Mouse (Mus musculus) midbrain, embryonic 13.5 days (tissue): ENCODE measurements at regions not wholly inside any gene's neighbourhood (a gene's known extent, or its start where the extent isn't known, plus 50 kb on each side); places are given as distances from the start of the nearest gene placed in this dataset.
A peak's percentile ranks its signal among the peaks of the same experiment; 100 is the strongest.

Experiments
- ATAC-seq: fragments of 200-750 bp; cut with Nextera tagmentation; 2 replicates; pipeline ENCODE4 v1.8.0; 2017; ENCODE audit warnings: mild to moderate bottlenecking, moderate TSS enrichment, moderate library complexity
- H3K27ac ChIP-seq: fragments of 300-500 bp; sonication (generic); 2 replicates; pipeline ENCODE4 v1.5.1; 2015; ENCODE audit warnings: inconsistent platforms, mild to moderate bottlenecking, moderate library complexity
- H3K27me3 ChIP-seq: fragments of 300-500 bp; sonication (generic); 2 replicates; pipeline ENCODE4 v1.6.1; 2015; ENCODE audit warnings: mild to moderate bottlenecking, inconsistent platforms
- H3K36me3 ChIP-seq: fragments of 300-500 bp; sonication (generic); 2 replicates; pipeline ENCODE4 v1.6.1; 2015; ENCODE audit warnings: mild to moderate bottlenecking, inconsistent platforms
- H3K4me1 ChIP-seq: fragments of 300-500 bp; sonication (generic); replicated peaks from 2 replicates; pipeline ENCODE4 v1.6.1; 2015; ENCODE audit warnings: inconsistent platforms
- H3K4me2 ChIP-seq: fragments of 300-500 bp; sonication (generic); replicated peaks from 2 replicates; pipeline ENCODE4 v1.6.1; 2015; ENCODE audit warnings: moderate library complexity, mild to moderate bottlenecking, inconsistent platforms
- H3K4me3 ChIP-seq: fragments of 300-500 bp; sonication (generic); replicated peaks from 2 replicates; pipeline ENCODE4 v1.5.1; 2015; ENCODE audit warnings: mild to moderate bottlenecking, inconsistent platforms
- H3K9ac ChIP-seq: fragments of 300-500 bp; sonication (generic); replicated peaks from 2 replicates; pipeline ENCODE4 v1.6.1; 2015; ENCODE audit warnings: mild to moderate bottlenecking, inconsistent platforms
- H3K9me3 ChIP-seq: fragments of 300-500 bp; sonication (generic); 2 replicates; pipeline ENCODE4 v1.6.1; 2016; ENCODE audit warnings: mild to moderate bottlenecking, inconsistent platforms
- WGBS: fragments of 180-500 bp; shearing (Covaris S2); methylation state at CpG from one replicate; pipeline ENCODE4 v1.1.7; 2015; 5-methylcytosine and 5-hydroxymethylcytosine counted together

DNA sequence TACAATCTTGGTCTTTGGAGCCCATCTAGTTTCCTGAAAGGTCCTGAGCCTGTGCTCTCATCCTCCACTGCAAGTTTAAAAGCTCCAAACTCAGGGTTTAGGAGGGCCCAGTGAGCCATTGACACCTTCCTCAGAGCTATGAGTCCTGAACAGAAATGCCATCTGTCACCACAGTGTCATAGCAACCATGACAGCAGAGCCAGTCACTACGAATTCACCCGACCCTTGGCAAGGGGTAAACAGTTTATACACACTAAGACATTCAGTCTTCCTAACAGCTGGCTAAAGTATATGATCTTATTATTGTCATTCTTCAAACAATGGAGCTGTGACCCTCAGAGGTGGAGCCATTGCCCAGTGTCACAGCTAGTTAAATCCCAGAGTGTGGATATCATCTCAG lies 163.2 kb upstream of the Sesn3 start:
- H3K4me2 ChIP-seq = no peak overlapping the region
- no peak overlapping the region for H3K27ac ChIP-seq
- H3K4me1 ChIP-seq = peaks cover 3% of the 10 kb centered on the region; the same call in 1 of the 2 replicates
- WGBS = 31% methylated on average over 2 of the region's 2 CpGs
- no peaks in the 10 kb centered on the region for H3K36me3 ChIP-seq
- H3K4me3 ChIP-seq = no peak overlapping the region
- no peaks in the 10 kb centered on the region for H3K27me3 ChIP-seq
- no peaks in the 10 kb centered on the region for H3K9me3 ChIP-seq
- ATAC-seq = 0 out of 2 replicates have a peak, but pooled peaks have one; percentile 9
- no peak overlapping the region for H3K9ac ChIP-seq

DNA sequence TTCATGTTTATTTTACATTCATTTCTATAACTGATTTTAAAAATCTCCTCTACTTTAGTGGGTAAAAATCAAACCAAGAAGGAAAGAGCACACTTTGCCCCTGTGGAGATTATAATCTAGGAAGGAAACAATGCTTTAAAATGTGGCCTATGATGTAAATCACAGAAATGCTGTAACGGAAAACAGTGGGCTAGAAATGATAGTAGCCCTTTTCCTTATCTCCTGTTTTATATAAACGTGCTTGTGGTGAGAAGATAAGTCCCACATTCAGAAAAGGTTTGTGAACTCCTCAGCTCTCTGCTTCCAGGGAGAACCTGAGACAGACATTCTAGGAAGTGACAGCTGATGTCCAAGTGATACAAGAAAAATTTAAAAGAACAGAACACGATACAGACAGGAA lies 159.3 kb upstream of the Sesn3 start:
- H3K9me3 ChIP-seq = no peaks in the 10 kb centered on the region
- no peak overlapping the region for H3K27ac ChIP-seq
- no peaks in the 10 kb centered on the region for H3K36me3 ChIP-seq
- H3K9ac ChIP-seq = no peak overlapping the region
- no peaks in the 10 kb centered on the region for H3K27me3 ChIP-seq
- no peak overlapping the region for H3K4me2 ChIP-seq
- 88% methylated on average over 3 of the region's 3 CpGs for WGBS
- H3K4me1 ChIP-seq = peaks cover 3% of the 10 kb centered on the region; the same call in 1 of the 2 replicates
- no peak for ATAC-seq
- no peak overlapping the region for H3K4me3 ChIP-seq

DNA sequence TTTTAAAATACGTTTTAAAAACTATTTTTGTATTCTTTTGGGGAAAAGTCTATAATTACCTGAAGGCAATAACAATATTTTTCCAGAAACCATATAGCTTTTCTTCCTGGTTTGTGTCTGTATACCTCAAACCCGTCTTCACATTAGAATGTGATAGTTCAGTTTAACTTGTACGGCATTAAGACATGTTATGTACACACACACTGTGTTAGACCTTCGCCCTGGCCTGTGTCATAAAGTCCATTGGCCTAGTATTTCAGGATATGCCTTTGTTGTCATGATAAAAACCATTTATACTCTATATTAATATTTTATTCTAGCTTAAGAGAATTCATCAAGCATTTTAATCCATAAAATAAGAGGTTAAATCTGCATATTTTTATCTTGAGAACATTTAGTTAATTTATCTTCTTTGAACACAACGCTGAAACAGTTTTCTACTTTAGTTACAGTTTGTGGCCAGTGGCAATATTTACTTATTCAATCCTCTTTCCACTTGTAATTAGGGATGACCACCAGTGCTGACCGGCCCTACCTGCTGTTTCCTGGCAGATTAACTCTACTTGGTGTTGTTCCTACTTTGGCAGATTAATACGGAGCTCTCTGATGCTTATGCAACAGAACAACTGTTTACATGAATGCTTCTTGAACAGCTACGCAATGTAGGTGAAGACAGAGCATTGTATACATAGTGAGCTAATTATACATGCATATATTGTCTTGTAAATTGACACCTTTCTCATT lies 158.6 kb upstream of the Sesn3 start:
- H3K27me3 ChIP-seq = no peaks in the 10 kb centered on the region
- H3K27ac ChIP-seq = no peak overlapping the region
- H3K4me3 ChIP-seq = no peak overlapping the region
- no peak overlapping the region for H3K9ac ChIP-seq
- H3K9me3 ChIP-seq = no peaks in the 10 kb centered on the region
- no peaks in the 10 kb centered on the region for H3K36me3 ChIP-seq
- no peak overlapping the region for H3K4me2 ChIP-seq
- no peak for ATAC-seq
- peaks cover under 1% of the 10 kb centered on the region; the same call in 1 of the 2 replicates for H3K4me1 ChIP-seq
- 83% methylated on average over 8 of the region's 8 CpGs for WGBS

DNA sequence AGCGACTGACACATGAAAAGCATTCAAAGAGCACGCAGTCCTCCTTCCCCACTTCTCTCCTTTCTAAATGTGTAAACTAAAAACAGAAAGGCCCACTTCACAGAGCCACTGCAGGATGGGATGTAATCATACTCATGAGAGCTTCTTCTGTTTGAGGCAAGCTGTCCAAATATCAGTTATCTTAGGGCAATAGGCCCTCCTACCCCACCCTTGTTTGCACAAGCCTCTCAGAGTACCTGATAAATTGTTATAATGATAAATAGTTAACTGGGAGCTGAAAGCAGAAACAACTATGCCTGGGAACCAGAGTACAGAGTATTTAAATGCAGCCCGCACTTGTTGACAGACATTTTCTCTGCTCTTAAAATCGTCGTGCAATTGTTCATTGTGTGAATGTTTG lies 141.5 kb upstream of the Sesn3 start:
- H3K9ac ChIP-seq = no peak overlapping the region
- WGBS = 85% methylated on average over 5 of the region's 5 CpGs

DNA sequence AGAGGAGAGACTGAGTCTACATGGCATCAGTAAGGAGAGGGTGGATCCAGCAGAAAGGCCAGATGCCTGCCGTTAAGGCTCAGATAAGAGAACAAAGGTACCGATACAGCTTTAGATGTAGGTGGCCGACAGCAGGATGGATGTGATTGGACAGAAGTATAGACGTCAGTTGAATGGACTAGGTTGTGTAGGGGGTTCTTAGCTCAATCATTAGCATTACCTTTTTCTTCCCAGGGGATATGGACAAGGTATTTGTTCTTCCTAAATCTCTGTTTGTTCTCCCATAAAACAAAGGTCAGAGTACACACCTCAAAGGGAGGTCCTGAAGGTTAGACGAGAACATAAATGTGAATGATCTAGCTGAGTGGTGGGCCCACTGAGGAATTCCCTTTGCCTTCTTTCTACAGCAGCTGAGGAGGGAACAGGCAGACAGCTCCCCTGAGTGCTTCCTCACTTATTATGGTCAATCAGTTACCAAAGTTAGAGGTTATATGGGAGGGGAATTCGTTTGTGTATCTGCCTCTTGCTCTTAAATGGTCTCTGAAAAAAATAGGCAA lies 139.9 kb upstream of the Sesn3 start:
- no peak overlapping the region for H3K27ac ChIP-seq
- 69% methylated on average over 6 of the region's 6 CpGs for WGBS
- H3K4me3 ChIP-seq = no peak overlapping the region
- no peaks in the 10 kb centered on the region for H3K27me3 ChIP-seq
- no peak for ATAC-seq
- no peaks in the 10 kb centered on the region for H3K36me3 ChIP-seq
- H3K9ac ChIP-seq = no peak overlapping the region
- H3K4me2 ChIP-seq = no peak overlapping the region
- no peaks in the 10 kb centered on the region for H3K4me1 ChIP-seq
- H3K9me3 ChIP-seq = no peaks in the 10 kb centered on the region

More for the DNA sequence above, 141.5 kb upstream of the Sesn3 start:
- no peak overlapping the region for H3K27ac ChIP-seq
- no peaks in the 10 kb centered on the region for H3K9me3 ChIP-seq
- H3K4me2 ChIP-seq = no peak overlapping the region
- no peaks in the 10 kb centered on the region for H3K4me1 ChIP-seq
- no peaks in the 10 kb centered on the region for H3K27me3 ChIP-seq
- no peak for ATAC-seq
- no peaks in the 10 kb centered on the region for H3K36me3 ChIP-seq
- no peak overlapping the region for H3K4me3 ChIP-seq

DNA sequence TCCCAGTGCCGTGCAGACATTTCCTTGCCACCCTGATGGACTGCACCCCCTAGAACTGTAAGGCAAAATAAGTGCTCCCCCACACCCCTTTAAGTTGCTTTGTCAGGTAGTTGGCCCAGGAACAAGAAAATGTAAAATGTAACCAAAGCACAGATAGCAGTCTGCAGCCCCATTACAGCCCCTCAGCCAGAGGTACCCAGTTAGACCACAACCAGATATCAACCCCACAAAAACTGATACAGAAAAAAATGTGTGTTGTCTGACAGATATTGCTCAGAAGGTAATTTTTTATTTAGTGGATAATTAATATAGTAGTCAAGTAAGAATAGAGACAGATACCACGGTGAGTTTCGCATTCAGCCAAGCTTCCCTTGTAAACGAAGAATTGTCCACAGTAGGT lies 133.5 kb upstream of the Sesn3 start:
- 92% methylated on average over 4 of the region's 4 CpGs for WGBS
- Histone ChIP-seq H3K9ac (no peak overlapping the region), H3K27ac (no peak overlapping the region), H3K4me2 (no peak overlapping the region), H3K36me3 (no peaks in the 10 kb centered on the region), H3K4me3 (no peak overlapping the region), H3K9me3 (no peaks in the 10 kb centered on the region), H3K27me3 (no peaks in the 10 kb centered on the region), H3K4me1 (no peaks in the 10 kb centered on the region)
- no peak for ATAC-seq

DNA sequence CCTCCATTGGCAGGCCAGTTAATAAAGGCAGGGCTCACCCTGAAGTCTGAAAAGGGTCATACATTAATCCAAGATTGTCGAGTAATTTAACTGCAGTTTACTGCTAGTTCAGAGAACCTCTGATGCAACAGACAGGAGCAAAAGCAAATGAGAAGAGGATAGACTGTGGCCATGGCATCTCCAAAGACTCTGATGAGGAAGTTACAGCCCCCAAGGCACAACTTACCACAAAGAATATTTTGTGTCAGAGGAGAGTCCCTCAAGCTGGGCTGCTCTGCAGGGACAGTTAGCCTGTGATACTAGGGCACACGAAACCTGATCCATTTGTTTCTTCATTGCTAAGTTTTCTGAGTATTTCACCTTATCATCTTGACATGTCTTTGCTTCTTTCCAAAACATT lies 130.9 kb upstream of the Sesn3 start:
- Histone ChIP-seq H3K4me3 (no peak overlapping the region), H3K4me1 (no peaks in the 10 kb centered on the region), H3K36me3 (no peaks in the 10 kb centered on the region), H3K27me3 (no peaks in the 10 kb centered on the region), H3K27ac (no peak overlapping the region), H3K9me3 (no peaks in the 10 kb centered on the region), H3K4me2 (no peak overlapping the region), H3K9ac (no peak overlapping the region)
- ATAC-seq = no peak
- 66% methylated on average over 2 of the region's 2 CpGs for WGBS

DNA sequence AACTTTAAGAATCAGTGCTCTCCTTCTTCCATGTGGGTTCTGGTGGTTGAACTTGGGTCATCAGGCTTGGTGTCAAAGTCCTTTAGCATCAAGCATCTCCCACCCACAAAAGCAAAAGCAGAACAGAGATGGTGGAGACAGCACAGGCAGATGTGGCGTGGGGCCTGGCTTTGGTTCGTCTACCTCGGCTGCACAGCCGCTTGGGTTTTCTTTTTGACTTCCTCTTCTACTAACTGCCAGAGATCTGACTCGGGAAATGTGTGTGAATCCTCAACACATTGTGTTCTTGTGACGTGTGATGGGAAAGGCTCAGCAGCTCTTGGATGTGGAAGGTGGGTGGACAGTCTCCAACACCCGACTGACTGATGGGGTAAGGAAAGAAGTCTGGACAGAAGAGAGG lies 127.8 kb upstream of the Sesn3 start:
- H3K4me2 ChIP-seq = no peak overlapping the region
- no peak overlapping the region for H3K27ac ChIP-seq
- no peaks in the 10 kb centered on the region for H3K4me1 ChIP-seq
- no peaks in the 10 kb centered on the region for H3K9me3 ChIP-seq
- no peaks in the 10 kb centered on the region for H3K27me3 ChIP-seq
- no peak for ATAC-seq
- no peak overlapping the region for H3K4me3 ChIP-seq
- H3K36me3 ChIP-seq = no peaks in the 10 kb centered on the region
- no peak overlapping the region for H3K9ac ChIP-seq
- 89% methylated on average over 7 of the region's 7 CpGs for WGBS

DNA sequence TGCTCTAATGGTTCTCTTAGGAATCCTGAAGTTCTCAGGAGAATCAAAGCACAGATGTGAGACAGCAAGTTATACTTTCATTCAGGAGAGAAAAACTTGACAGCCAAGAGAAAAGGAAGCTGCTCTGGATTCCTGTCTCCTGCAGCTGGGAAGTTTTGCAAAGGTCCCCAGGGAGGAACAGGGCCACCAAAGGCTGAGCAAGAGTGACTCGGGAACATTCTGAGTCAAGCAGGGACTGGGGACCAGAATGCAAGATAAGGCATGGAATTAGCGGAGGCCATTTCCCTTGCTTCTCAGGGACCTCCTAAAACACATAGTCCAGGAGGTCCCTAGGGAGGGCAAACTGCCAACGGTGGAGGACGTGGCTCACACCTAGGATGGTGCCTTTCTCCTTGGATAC lies 127.1 kb upstream of the Sesn3 start:
- H3K4me1 ChIP-seq = no peaks in the 10 kb centered on the region
- no peak overlapping the region for H3K9ac ChIP-seq
- H3K27me3 ChIP-seq = no peaks in the 10 kb centered on the region
- H3K9me3 ChIP-seq = no peaks in the 10 kb centered on the region
- no peak overlapping the region for H3K4me2 ChIP-seq
- no peaks in the 10 kb centered on the region for H3K36me3 ChIP-seq
- no peak overlapping the region for H3K4me3 ChIP-seq
- 81% methylated on average over 4 of the region's 4 CpGs for WGBS
- ATAC-seq = no peak
- no peak overlapping the region for H3K27ac ChIP-seq

DNA sequence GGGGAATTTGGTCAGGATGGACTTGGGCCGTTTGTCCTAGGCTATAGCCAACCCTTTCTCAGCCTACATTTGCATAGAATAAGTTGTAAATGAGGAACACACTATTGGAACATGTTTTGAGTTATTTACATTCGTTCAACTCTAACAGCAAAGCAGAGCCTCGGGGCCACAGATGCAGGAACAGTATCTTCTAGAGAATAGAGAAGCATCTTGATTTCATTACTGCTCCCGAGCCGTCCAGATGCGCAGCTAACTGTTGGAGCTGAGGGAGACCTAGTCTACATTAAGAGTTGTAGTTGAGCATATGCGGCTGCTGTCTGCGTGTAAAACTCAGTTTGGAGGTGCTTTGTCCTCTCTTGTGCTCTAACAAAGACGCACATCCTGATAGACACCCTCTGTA lies 124.6 kb upstream of the Sesn3 start:
- no peak for ATAC-seq
- 92% methylated on average over 9 of the region's 9 CpGs for WGBS
- H3K27ac ChIP-seq = no peak overlapping the region

DNA sequence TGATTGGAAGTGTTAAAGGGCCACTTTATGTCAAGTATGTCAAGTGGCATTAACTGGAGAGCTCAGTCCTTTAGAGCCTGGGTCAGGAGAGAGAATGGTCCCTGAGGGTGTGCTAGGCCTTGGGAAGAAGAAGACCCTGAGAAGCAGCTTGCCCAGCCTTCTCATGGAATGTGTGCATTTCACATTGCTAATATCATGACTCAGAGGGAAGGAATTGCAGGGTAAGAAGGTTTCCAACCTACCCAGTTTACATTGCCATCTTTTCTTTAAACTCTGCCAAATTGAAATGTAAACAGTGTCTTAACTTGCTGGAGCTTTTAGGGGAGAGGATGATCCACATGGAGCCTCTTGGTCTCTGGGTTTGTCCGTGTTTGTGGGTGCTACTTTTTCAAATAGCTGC lies 117.9 kb upstream of the Sesn3 start:
- Histone ChIP-seq H3K9me3 (no peaks in the 10 kb centered on the region), H3K27me3 (no peaks in the 10 kb centered on the region), H3K9ac (no peak overlapping the region), H3K36me3 (no peaks in the 10 kb centered on the region), H3K27ac (no peak overlapping the region), H3K4me1 (no peaks in the 10 kb centered on the region), H3K4me2 (no peak overlapping the region), H3K4me3 (no peak overlapping the region)
- ATAC-seq = no peak
- WGBS = 78% methylated on average over 1 of the region's 1 CpGs

More for the DNA sequence above, 124.6 kb upstream of the Sesn3 start:
- H3K4me3 ChIP-seq = no peak overlapping the region
- no peaks in the 10 kb centered on the region for H3K4me1 ChIP-seq
- no peaks in the 10 kb centered on the region for H3K36me3 ChIP-seq
- no peak overlapping the region for H3K4me2 ChIP-seq
- no peaks in the 10 kb centered on the region for H3K9me3 ChIP-seq
- H3K27me3 ChIP-seq = no peaks in the 10 kb centered on the region
- H3K9ac ChIP-seq = no peak overlapping the region

DNA sequence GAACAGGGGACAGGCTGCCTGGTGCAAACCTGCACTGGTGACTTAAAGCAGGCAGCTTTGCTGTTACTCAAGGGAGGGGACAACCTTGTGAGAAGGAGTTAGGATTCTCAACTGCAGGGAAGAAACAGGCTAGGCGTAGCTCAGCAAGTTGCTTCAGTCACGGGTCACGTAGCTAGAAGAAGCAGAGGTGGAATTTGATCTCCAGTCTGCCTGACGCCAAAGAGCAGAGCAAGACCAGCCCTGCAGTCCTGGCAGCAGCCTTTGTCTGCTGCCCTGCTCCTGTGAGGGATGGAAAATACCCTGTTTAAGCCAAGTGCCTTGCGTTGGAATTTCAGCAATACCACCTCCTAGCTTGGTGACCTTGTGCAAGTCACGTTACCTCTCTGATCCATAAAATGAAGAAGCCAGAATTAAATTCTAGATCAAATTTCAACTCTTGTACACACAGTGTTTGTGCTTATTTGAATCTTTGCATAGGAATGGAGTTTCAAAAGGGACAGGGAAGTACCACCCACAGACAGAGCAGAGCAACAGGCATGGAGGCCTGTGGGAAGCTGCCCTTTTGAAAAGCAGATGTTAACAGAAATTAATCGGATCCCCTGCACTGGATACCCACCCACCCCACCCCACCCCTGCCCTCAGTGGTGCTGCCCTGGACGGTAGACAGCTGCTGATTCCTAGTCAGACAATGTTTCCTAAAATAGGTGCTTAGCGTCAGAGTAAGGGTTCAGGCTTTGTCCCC lies 116.6 kb upstream of the Sesn3 start:
- WGBS = 16% methylated on average over 9 of the region's 9 CpGs
- Histone ChIP-seq H3K4me3 (no peak overlapping the region), H3K9me3 (no peaks in the 10 kb centered on the region), H3K27me3 (no peaks in the 10 kb centered on the region), H3K36me3 (no peaks in the 10 kb centered on the region), H3K4me2 (no peak overlapping the region), H3K9ac (no peak overlapping the region), H3K4me1 (no peaks in the 10 kb centered on the region), H3K27ac (no peak overlapping the region)
- ATAC-seq = no peak
